Mouse (Mus musculus): ENCODE data around the gene Tlr6. TPM values are rescaled to one million over a fixed set of nuclear protein-coding genes. Genes with fewer than 3 reads are reported as not detected.

Tlr6 gene
- polyA plus RNA-seq (2014; fragmentation: Nextera tagmentation; extraction: Ambion mirVana), result 0.20 and 0.39 TPM in 2 replicates

DNA sequence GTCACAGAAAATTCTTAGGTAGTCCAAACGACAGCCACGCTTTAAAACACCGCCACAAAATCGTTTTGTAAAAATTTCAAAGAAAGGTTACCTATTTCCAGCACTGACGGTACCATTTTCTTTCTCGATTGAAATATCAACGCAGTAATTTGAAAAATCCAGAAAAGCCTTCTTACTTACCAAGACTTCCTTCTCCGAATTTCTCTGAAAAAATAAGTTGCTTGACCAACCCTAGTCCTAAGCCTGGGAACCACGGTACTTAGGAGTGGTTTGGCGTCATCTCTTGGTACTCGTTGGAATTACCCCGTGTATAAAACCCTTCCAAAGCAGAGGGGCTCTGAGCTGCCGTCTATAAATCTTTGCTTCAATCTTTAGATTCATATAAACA is at the start of gene Tlr6:
Tlr6 (minus strand) TSS at position 255 of the 388 bp plus-strand sequence.
- no peak within 1 kb of the TSS for H3K4me3 ChIP-seq (ENCODE audit: low read depth, low read length)
- no peaks in the 10 kb centered on the region for H3K9me3 ChIP-seq (ENCODE audit: control insufficient read depth, low read length)
- H3K27ac ChIP-seq (ENCODE audit: low read depth, low read length), result no peak within 1 kb of the TSS
- H3K4me2 ChIP-seq (ENCODE audit: low read depth, low read length), result no peak within 1 kb of the TSS
- H3K4me1 ChIP-seq (ENCODE audit: control insufficient read depth, insufficient read depth, low read length), result no peaks in the 10 kb centered on the region
- H3K27me3 ChIP-seq (ENCODE audit: control insufficient read depth, insufficient read depth, low read length), result no peaks in the 10 kb centered on the region
- no peaks in the 10 kb centered on the region for H3K36me3 ChIP-seq (ENCODE audit: control insufficient read depth, insufficient read depth, low read length)
- no peak for ATAC-seq (ENCODE audit: low read depth)
- 83% methylated on average over 13 of the region's 13 CpGs for WGBS
- no peak within 1 kb of the TSS for H3K9ac ChIP-seq (replicated peaks; ENCODE audit: low read depth, low read length)

DNA sequence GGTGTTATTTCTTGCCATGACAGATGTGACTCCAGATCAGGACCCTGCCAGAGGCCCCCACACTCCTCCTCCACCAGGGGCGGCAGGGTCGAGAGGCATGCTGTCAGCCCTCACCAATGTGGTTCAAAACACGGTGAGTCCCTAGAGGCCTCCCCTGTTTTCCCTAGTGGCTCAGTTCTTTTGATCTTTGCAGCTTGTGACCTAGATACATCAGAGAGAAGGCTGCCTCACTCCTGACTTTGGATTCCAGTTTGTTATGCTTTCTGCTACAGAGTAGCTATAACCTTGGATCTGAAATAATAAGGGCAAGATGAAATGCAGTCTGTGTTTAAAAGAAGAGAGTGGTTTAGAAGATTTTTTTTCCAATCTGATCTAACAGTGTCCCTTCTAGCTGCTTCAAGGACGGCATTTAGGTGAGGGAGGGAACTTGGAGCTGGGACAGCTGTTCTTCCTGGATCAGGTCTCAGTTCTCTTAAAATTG is 46.2 kb upstream of the Tlr6 start:
- Histone ChIP-seq H3K4me2 (ENCODE audit: low read depth, low read length) (no peak overlapping the region), H3K9ac (replicated peaks; ENCODE audit: low read depth, low read length) (no peak overlapping the region), H3K9me3 (ENCODE audit: control insufficient read depth, low read length) (no peaks in the 10 kb centered on the region), H3K27ac (ENCODE audit: low read depth, low read length) (no peak overlapping the region), H3K36me3 (ENCODE audit: control insufficient read depth, insufficient read depth, low read length) (no peaks in the 10 kb centered on the region), H3K4me1 (ENCODE audit: control insufficient read depth, insufficient read depth, low read length) (peaks cover 3% of the 10 kb centered on the region; the same call in 1 of the 2 replicates), H3K27me3 (ENCODE audit: control insufficient read depth, insufficient read depth, low read length) (no peaks in the 10 kb centered on the region), H3K4me3 (ENCODE audit: low read depth, low read length) (no peak overlapping the region)
- 41% methylated on average over 4 of the region's 4 CpGs for WGBS
- ATAC-seq (ENCODE audit: low read depth), result no peak

DNA sequence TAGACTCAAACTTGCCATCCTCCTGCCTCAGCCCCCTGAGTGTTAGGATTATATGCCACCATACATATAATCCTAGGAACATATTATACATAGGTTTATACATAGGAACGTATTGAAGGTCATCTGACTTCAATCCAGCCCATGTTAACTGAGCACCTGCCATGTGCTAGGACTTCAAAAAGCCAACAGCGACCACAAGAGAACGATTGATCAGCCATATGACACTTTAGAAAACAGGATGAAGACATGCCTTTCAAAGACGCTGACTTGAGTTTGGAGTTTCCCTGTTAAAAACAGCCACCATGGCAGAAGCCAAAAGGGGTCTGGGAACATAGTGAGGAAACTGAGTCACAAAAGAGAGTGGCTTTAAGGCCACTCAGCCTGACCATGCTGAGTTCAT is 45.4 kb upstream of the Tlr6 start:
- no peak overlapping the region for H3K27ac ChIP-seq (ENCODE audit: low read depth, low read length)
- H3K9me3 ChIP-seq (ENCODE audit: control insufficient read depth, low read length), result no peaks in the 10 kb centered on the region
- peaks cover 3% of the 10 kb centered on the region; the same call in 1 of the 2 replicates for H3K4me1 ChIP-seq (ENCODE audit: control insufficient read depth, insufficient read depth, low read length)
- 93% methylated on average over 4 of the region's 4 CpGs for WGBS
- no peak for ATAC-seq (ENCODE audit: low read depth)
- no peaks in the 10 kb centered on the region for H3K27me3 ChIP-seq (ENCODE audit: control insufficient read depth, insufficient read depth, low read length)
- H3K4me3 ChIP-seq (ENCODE audit: low read depth, low read length), result no peak overlapping the region
- no peaks in the 10 kb centered on the region for H3K36me3 ChIP-seq (ENCODE audit: control insufficient read depth, insufficient read depth, low read length)
- no peak overlapping the region for H3K4me2 ChIP-seq (ENCODE audit: low read depth, low read length)
- H3K9ac ChIP-seq (replicated peaks; ENCODE audit: low read depth, low read length), result no peak overlapping the region

DNA sequence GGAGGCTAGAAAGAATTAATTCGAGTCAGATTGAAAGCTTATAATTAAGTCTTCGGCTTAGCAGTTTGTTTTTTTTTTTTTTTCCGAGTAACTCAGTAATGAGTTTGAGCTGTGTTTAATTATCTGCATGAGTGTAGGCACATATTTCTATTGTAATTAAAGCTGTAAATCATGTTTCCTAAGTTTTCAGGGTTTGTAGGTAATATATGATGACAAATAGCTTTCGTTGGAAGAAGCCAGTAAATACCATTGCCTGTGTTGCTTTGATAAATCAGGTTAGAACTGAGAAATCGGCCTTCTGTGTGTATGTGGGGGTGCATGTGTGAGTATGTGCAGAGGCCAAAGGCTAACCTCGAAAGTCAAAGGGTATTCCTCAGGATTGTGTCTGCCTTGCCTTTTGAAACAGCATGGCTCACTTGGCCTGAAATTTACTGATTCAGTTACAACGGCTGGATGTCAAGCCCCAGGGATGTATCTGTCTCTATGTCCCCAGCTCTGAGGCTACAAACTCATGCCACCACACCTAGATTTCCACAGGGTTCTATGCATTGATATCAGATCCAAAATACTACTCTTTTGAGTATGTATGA is 44.1 kb upstream of the Tlr6 start:
- Histone ChIP-seq H3K27me3 (ENCODE audit: control insufficient read depth, insufficient read depth, low read length) (no peaks in the 10 kb centered on the region), H3K27ac (ENCODE audit: low read depth, low read length) (no peak overlapping the region), H3K36me3 (ENCODE audit: control insufficient read depth, insufficient read depth, low read length) (no peaks in the 10 kb centered on the region), H3K9me3 (ENCODE audit: control insufficient read depth, low read length) (no peaks in the 10 kb centered on the region), H3K9ac (replicated peaks; ENCODE audit: low read depth, low read length) (no peak overlapping the region), H3K4me2 (ENCODE audit: low read depth, low read length) (no peak overlapping the region), H3K4me3 (ENCODE audit: low read depth, low read length) (no peak overlapping the region), H3K4me1 (ENCODE audit: control insufficient read depth, insufficient read depth, low read length) (peaks cover 3% of the 10 kb centered on the region; the same call in 1 of the 2 replicates)
- ATAC-seq (ENCODE audit: low read depth), result 0 out of 2 replicates have a peak, but pooled peaks have one; percentile 33
- WGBS, result 59% methylated on average over 7 of the region's 7 CpGs

DNA sequence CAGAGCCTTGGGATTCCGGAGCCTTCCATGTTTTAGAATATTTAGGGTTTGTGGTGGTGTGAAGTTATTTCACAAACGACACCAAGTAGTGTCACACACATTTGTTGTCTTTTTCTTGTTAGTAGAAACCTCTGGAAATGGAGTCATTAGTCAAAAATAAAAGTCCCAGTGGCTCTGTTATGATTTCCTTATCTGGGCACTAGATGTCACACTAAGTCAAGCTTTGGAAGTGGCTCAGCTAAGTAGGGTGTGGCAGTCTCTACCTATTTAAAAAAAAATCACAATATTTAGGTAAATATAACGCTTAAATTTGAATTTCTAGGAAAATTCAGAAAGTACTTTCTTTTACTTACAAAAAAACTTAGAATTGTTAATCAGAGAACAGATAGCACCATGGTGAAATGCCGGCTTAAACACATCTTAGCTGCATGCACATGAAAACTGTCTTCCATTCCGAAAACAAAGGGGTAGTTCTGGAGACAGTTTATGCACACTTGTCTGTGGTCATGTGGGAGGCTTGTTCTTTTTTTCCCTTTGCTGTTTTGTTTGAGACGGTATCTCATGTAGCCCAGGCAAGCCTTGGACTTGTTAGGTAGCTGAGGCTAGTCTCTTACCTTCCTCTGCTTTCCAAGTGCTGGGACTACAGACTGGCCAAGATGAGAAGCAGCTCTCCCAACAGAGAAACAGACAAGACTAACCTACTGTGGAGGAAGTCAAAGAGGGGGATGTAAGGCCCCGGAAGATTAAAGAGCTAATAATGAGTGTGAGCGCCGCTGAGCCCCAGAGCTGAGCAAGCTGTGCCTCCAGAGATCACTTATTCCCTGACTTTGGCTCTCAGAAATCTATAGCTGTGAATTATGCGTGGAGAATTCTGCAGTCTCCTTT is 43.3 kb upstream of the Tlr6 start:
- ATAC-seq (ENCODE audit: low read depth), result peak; percentile 71

DNA sequence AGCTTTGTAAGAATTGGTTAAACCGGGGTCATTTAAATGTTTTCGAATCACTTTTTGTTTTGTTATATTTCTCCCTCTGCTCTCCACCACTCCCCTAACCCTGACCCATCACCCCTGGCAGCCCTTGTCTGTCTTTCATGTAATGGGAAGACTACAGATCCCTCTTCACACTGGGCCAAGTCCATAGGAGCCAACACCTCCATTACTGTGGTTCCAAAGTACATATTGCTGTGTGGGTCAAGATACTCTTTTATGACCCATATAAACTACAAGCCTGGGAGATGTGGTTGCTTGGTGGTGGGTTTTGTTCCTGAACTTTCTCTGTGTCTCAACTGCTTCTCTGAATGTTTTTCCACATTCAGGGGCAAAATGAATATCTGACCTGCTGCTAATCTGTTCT is 35.5 kb upstream of the Tlr6 start:
- Histone ChIP-seq H3K9me3 (ENCODE audit: control insufficient read depth, low read length) (no peaks in the 10 kb centered on the region), H3K36me3 (ENCODE audit: control insufficient read depth, insufficient read depth, low read length) (no peaks in the 10 kb centered on the region), H3K27me3 (ENCODE audit: control insufficient read depth, insufficient read depth, low read length) (no peaks in the 10 kb centered on the region), H3K4me3 (ENCODE audit: low read depth, low read length) (no peak overlapping the region), H3K9ac (replicated peaks; ENCODE audit: low read depth, low read length) (no peak overlapping the region), H3K4me1 (ENCODE audit: control insufficient read depth, insufficient read depth, low read length) (no peaks in the 10 kb centered on the region), H3K27ac (ENCODE audit: low read depth, low read length) (no peak overlapping the region), H3K4me2 (ENCODE audit: low read depth, low read length) (no peak overlapping the region)
- no peak for ATAC-seq (ENCODE audit: low read depth)
- WGBS, result 98% methylated on average over 2 of the region's 2 CpGs

More for the DNA sequence above, 43.3 kb upstream of the Tlr6 start:
- Histone ChIP-seq H3K36me3 (ENCODE audit: control insufficient read depth, insufficient read depth, low read length) (no peaks in the 10 kb centered on the region), H3K4me3 (ENCODE audit: low read depth, low read length) (no peak overlapping the region), H3K4me2 (ENCODE audit: low read depth, low read length) (no peak overlapping the region), H3K4me1 (ENCODE audit: control insufficient read depth, insufficient read depth, low read length) (peaks cover 3% of the 10 kb centered on the region; the same call in 1 of the 2 replicates), H3K9ac (replicated peaks; ENCODE audit: low read depth, low read length) (no peak overlapping the region), H3K27me3 (ENCODE audit: control insufficient read depth, insufficient read depth, low read length) (no peaks in the 10 kb centered on the region), H3K9me3 (ENCODE audit: control insufficient read depth, low read length) (no peaks in the 10 kb centered on the region), H3K27ac (ENCODE audit: low read depth, low read length) (0 out of 2 replicates have a peak overlapping the region, but pooled peaks have one; percentile 18)
- 53% methylated on average over 10 of the region's 10 CpGs for WGBS

DNA sequence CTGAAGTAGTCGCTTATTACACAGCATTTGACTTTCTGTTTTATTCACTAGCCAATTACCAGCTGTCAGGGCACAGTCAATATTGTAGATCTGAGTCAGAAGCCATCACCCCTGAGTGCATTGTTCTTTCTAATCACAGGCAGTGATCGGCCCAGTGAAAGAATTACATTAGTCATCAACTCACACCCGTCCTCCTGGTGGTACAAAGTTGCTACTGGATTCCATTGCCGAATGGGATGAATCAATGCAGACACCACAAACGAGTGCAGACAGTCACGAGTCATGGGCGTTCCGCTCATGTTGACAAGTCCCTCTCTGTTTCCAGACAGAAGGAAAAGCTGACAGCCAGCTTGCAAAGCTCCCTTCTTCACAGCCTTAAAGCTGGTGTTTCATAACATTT is 32.6 kb upstream of the Tlr6 start:
- no peaks in the 10 kb centered on the region for H3K4me1 ChIP-seq (ENCODE audit: control insufficient read depth, insufficient read depth, low read length)
- no peaks in the 10 kb centered on the region for H3K36me3 ChIP-seq (ENCODE audit: control insufficient read depth, insufficient read depth, low read length)
- no peak overlapping the region for H3K9ac ChIP-seq (replicated peaks; ENCODE audit: low read depth, low read length)
- 61% methylated on average over 8 of the region's 8 CpGs for WGBS
- H3K4me3 ChIP-seq (ENCODE audit: low read depth, low read length), result no peak overlapping the region
- no peak for ATAC-seq (ENCODE audit: low read depth)
- no peak overlapping the region for H3K4me2 ChIP-seq (ENCODE audit: low read depth, low read length)
- no peaks in the 10 kb centered on the region for H3K27me3 ChIP-seq (ENCODE audit: control insufficient read depth, insufficient read depth, low read length)
- no peaks in the 10 kb centered on the region for H3K9me3 ChIP-seq (ENCODE audit: control insufficient read depth, low read length)
- no peak overlapping the region for H3K27ac ChIP-seq (ENCODE audit: low read depth, low read length)

DNA sequence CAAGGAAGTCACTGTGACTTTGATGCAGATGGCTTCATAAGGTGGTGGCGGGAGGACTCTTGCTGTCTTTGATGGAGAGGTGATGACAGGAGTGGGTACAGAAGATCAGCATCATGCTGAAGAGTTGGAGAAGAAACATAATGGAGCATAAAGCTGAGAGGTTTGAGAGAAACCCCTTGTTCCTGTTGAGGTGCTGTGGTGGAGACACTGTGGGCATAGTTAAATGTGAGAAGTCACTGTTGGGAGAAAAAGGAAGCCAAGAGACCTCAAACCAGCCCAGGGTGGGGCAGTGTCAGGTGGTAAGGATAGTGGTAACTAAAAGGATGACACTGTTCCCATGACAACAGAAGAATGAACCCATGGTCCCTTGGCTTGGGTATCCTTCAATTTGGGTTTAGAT is 30.0 kb upstream of the Tlr6 start:
- Histone ChIP-seq H3K27ac (ENCODE audit: low read depth, low read length) (no peak overlapping the region), H3K27me3 (ENCODE audit: control insufficient read depth, insufficient read depth, low read length) (no peaks in the 10 kb centered on the region), H3K9ac (replicated peaks; ENCODE audit: low read depth, low read length) (no peak overlapping the region), H3K36me3 (ENCODE audit: control insufficient read depth, insufficient read depth, low read length) (no peaks in the 10 kb centered on the region), H3K9me3 (ENCODE audit: control insufficient read depth, low read length) (no peaks in the 10 kb centered on the region), H3K4me1 (ENCODE audit: control insufficient read depth, insufficient read depth, low read length) (no peaks in the 10 kb centered on the region), H3K4me2 (ENCODE audit: low read depth, low read length) (no peak overlapping the region), H3K4me3 (ENCODE audit: low read depth, low read length) (no peak overlapping the region)
- 100% methylated on average over 1 of the region's 1 CpGs for WGBS
- no peak for ATAC-seq (ENCODE audit: low read depth)

DNA sequence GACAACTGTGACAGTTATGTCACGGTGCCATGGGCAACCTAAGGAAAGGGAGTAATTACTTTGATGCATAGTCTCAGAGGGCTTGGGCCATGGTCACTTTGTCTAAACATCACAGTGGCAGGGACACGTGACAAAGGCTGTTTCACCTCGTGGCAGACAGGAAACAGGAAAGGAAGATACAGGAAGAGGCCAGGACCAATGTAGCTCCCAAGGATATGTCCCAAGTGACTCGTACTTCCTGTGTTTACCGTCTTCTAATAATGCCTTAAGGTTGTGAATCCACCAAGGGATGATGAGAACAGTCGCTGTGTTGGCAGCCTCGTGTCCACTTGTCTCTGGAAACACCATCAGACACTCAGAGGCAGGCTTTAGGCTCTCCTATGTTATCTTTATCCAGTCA is 26.1 kb upstream of the Tlr6 start:
- no peaks in the 10 kb centered on the region for H3K36me3 ChIP-seq (ENCODE audit: control insufficient read depth, insufficient read depth, low read length)
- no peaks in the 10 kb centered on the region for H3K4me1 ChIP-seq (ENCODE audit: control insufficient read depth, insufficient read depth, low read length)
- no peak overlapping the region for H3K4me3 ChIP-seq (ENCODE audit: low read depth, low read length)
- H3K4me2 ChIP-seq (ENCODE audit: low read depth, low read length), result no peak overlapping the region
- no peak overlapping the region for H3K27ac ChIP-seq (ENCODE audit: low read depth, low read length)
- no peaks in the 10 kb centered on the region for H3K27me3 ChIP-seq (ENCODE audit: control insufficient read depth, insufficient read depth, low read length)
- no peaks in the 10 kb centered on the region for H3K9me3 ChIP-seq (ENCODE audit: control insufficient read depth, low read length)
- 86% methylated on average over 7 of the region's 7 CpGs for WGBS
- no peak overlapping the region for H3K9ac ChIP-seq (replicated peaks; ENCODE audit: low read depth, low read length)
- no peak for ATAC-seq (ENCODE audit: low read depth)

All from neural tube, embryonic 14.5 days (tissue).